Mouse (Mus musculus) small intestine, adult 2 months (tissue): ENCODE results near the gene App.

Experiments
- CTCF ChIP-seq: fragments of 200-500 bp; IDR thresholded peaks from 2 replicates; pipeline ENCODE4 v1.5.1; 2012; ENCODE audit warnings: low read depth, mild to moderate bottlenecking, control low read depth, inconsistent platforms, low read length, moderate library complexity, mixed read lengths; ENCODE audit not compliant: insufficient replicate concordance, insufficient read length; ENCODE audit errors: extremely low read depth
- POLR2A ChIP-seq: fragments of 200-500 bp; IDR thresholded peaks from 2 replicates; pipeline ENCODE4 v1.6.1; 2012; ENCODE audit warnings: low read depth, mild to moderate bottlenecking, control low read depth, inconsistent platforms, low read length, moderate library complexity

- no peak for TF ChIP-seq CTCF
- no peak for TF ChIP-seq POLR2A
These were observed 77.2 kb downstream of the App start for GRCm38 (mm10) chr16:85096396-85096795.
